Mouse (Mus musculus) CH12.LX (cell line): ENCODE measurements around the gene Rplp1. TPM values are rescaled to one million over a fixed set of nuclear protein-coding genes. Genes with fewer than 3 reads are reported as not detected.

Experiments
- DNase-seq: peaks from one replicate; pipeline ENCODE4 v3.0.0-alpha.2; 2013; ENCODE audit errors: extremely low read depth
- H3K27ac ChIP-seq: 2 replicates; pipeline ENCODE4 v1.5.1; 2012; ENCODE audit warnings: low read depth, mild to moderate bottlenecking, control low read depth, moderate library complexity; ENCODE audit not compliant: insufficient read depth
- H3K27me3 ChIP-seq: replicated peaks from 2 replicates; pipeline ENCODE3; 2012; ENCODE audit warnings: inconsistent platforms
- H3K36me3 ChIP-seq, 2 experiments: replicated peaks in 1 of 2; 2 replicates each; pipeline versions ENCODE3 to v1.6.1; 2012; ENCODE audit warnings: inconsistent platforms in 1 of 2, low read length in 1 of 2, mild to moderate bottlenecking in 1 of 2, mixed read lengths in 1 of 2, moderate library complexity in 1 of 2; ENCODE audit not compliant: control insufficient read depth in 1 of 2, insufficient read depth in 1 of 2
- H3K4me1 ChIP-seq, 2 experiments: 2 replicates each; pipeline ENCODE4 v1.6.1; 2012; ENCODE audit warnings: inconsistent platforms in 1 of 2, moderate library complexity in 1 of 2; ENCODE audit not compliant: insufficient read depth in 2 of 2, control insufficient read depth in 1 of 2
- H3K4me2 ChIP-seq: 2 replicates; pipeline ENCODE4 v1.6.1; 2012; ENCODE audit warnings: low read depth, mild to moderate bottlenecking, control low read depth; ENCODE audit not compliant: poor library complexity, insufficient read depth, severe bottlenecking
- H3K4me3 ChIP-seq, 3 experiments: fragments of 150-350 bp in 1 of 3; sonication (generic) in 1 of 3; replicated peaks in 1 of 3; 2 replicates each; pipeline versions ENCODE3 to v1.5.1; 2011 to 2012; ENCODE audit warnings: low read depth in 2 of 3, low read length in 2 of 3, mild to moderate bottlenecking in 2 of 3, moderate library complexity in 2 of 3, control low read depth in 1 of 3, improper control_type of control experiment in 1 of 3, inconsistent platforms in 1 of 3, mixed read lengths in 1 of 3; ENCODE audit not compliant: poor library complexity in 1 of 3
- H3K79me2 ChIP-seq: replicated peaks from 2 replicates; pipeline ENCODE4 v1.6.1; 2012; ENCODE audit warnings: mild to moderate bottlenecking, moderate library complexity; ENCODE audit not compliant: control insufficient read depth, poor library complexity, insufficient read depth, severe bottlenecking; ENCODE audit errors: extremely low read depth
- H3K9ac ChIP-seq: 2 replicates; pipeline ENCODE4 v1.6.1; 2012; ENCODE audit warnings: low read depth, mild to moderate bottlenecking, control low read depth, moderate library complexity; ENCODE audit not compliant: insufficient read depth
- H3K9me3 ChIP-seq: replicated peaks from 2 replicates; pipeline ENCODE3; 2012; ENCODE audit warnings: low read length, inconsistent platforms, mixed read lengths
- CHD1 ChIP-seq: IDR thresholded peaks from 2 replicates; pipeline ENCODE4 v1.6.1; 2012; ENCODE audit warnings: low read depth, low read length, improper control_type of control experiment, inconsistent platforms
- CHD2 ChIP-seq: IDR thresholded peaks from 2 replicates; pipeline ENCODE4 v1.6.1; 2011; ENCODE audit warnings: low read length, improper control_type of control experiment
- CTCF ChIP-seq, 2 experiments: IDR thresholded peaks in 1 of 2; conservative IDR thresholded peaks in 1 of 2; 2 replicates each; pipeline ENCODE4 v1.5.1; 2011 to 2012; ENCODE audit warnings: low read depth in 2 of 2, low read length in 2 of 2, improper control_type of control experiment in 1 of 2, inconsistent platforms in 1 of 2, mild to moderate bottlenecking in 1 of 2, moderate library complexity in 1 of 2
- ELF1 ChIP-seq: IDR thresholded peaks from 2 replicates; pipeline ENCODE4 v1.6.1; 2014; ENCODE audit warnings: low read depth, mild to moderate bottlenecking, inconsistent platforms, low read length, improper control_type of control experiment
- ETS1 ChIP-seq: conservative IDR thresholded peaks from 2 replicates; pipeline ENCODE4 v1.6.1; 2012; ENCODE audit warnings: low read depth, mild to moderate bottlenecking, inconsistent platforms, low read length, improper control_type of control experiment, moderate library complexity
- GABPA ChIP-seq: IDR thresholded peaks from 2 replicates; pipeline ENCODE4 v1.6.1; 2012; ENCODE audit warnings: low read depth, low read length, improper control_type of control experiment, inconsistent platforms; ENCODE audit not compliant: insufficient replicate concordance
- HCFC1 ChIP-seq: IDR thresholded peaks from 2 replicates; pipeline ENCODE4 v1.6.1; 2012; ENCODE audit warnings: low read depth, mild to moderate bottlenecking, inconsistent platforms, low read length, improper control_type of control experiment
- IRF4 ChIP-seq: IDR thresholded peaks from 2 replicates; pipeline ENCODE4 v1.6.1; 2014; ENCODE audit warnings: low read depth, mild to moderate bottlenecking, inconsistent platforms, low read length, improper control_type of control experiment
- JUN ChIP-seq: IDR thresholded peaks from 2 replicates; pipeline ENCODE4 v1.6.1; 2011; ENCODE audit warnings: low read depth, mild to moderate bottlenecking, low read length, improper control_type of control experiment, moderate library complexity; ENCODE audit not compliant: insufficient read depth
- KAT2A ChIP-seq: IDR thresholded peaks from 2 replicates; pipeline ENCODE4 v1.6.1; 2012; ENCODE audit warnings: low read length, improper control_type of control experiment, inconsistent platforms; ENCODE audit not compliant: insufficient replicate concordance
- MAX ChIP-seq: IDR thresholded peaks from 2 replicates; pipeline ENCODE4 v1.6.1; 2011; ENCODE audit warnings: low read length, improper control_type of control experiment
- MXI1 ChIP-seq: IDR thresholded peaks from 2 replicates; pipeline ENCODE4 v1.6.1; 2011; ENCODE audit warnings: mild to moderate bottlenecking, low read depth, low read length, improper control_type of control experiment
- MYC ChIP-seq: IDR thresholded peaks from 2 replicates; pipeline ENCODE4 v1.6.1; 2011; ENCODE audit warnings: low read depth, mild to moderate bottlenecking, improper control_type of control experiment, low read length
- NELFE ChIP-seq: IDR thresholded peaks from 2 replicates; pipeline ENCODE4 v1.6.1; 2011; ENCODE audit warnings: low read depth, low read length, improper control_type of control experiment
- NRF1 ChIP-seq: IDR thresholded peaks from 2 replicates; pipeline ENCODE4 v1.6.1; 2014; ENCODE audit warnings: low read depth, mild to moderate bottlenecking, inconsistent platforms, low read length, improper control_type of control experiment, moderate library complexity
- PAX5 ChIP-seq: IDR thresholded peaks from 2 replicates; pipeline ENCODE4 v1.6.1; 2012; ENCODE audit warnings: low read length, inconsistent platforms, mixed read lengths
- POLR2A ChIP-seq: IDR thresholded peaks from 2 replicates; pipeline ENCODE4 v1.6.1; 2011; ENCODE audit warnings: low read depth, mild to moderate bottlenecking, improper control_type of control experiment, low read length
- RAD21 ChIP-seq: IDR thresholded peaks from 2 replicates; pipeline ENCODE4 v1.6.1; 2011; ENCODE audit warnings: low read depth, mild to moderate bottlenecking, low read length, improper control_type of control experiment, moderate library complexity
- RCOR1 ChIP-seq: conservative IDR thresholded peaks from 2 replicates; pipeline ENCODE4 v1.6.1; 2012; ENCODE audit warnings: low read depth, mild to moderate bottlenecking, inconsistent platforms, low read length, improper control_type of control experiment
- SIN3A ChIP-seq: IDR thresholded peaks from 2 replicates; pipeline ENCODE4 v1.6.1; 2012; ENCODE audit warnings: low read length, improper control_type of control experiment, inconsistent platforms
- SMC3 ChIP-seq: IDR thresholded peaks from 2 replicates; pipeline ENCODE4 v1.6.1; 2011; ENCODE audit warnings: low read depth, low read length, improper control_type of control experiment
- TBP ChIP-seq: conservative IDR thresholded peaks from 2 replicates; pipeline ENCODE4 v1.6.1; 2011; ENCODE audit warnings: low read depth, low read length, improper control_type of control experiment
- TCF12 ChIP-seq: IDR thresholded peaks from 2 replicates; pipeline ENCODE4 v1.6.1; 2014; ENCODE audit warnings: low read depth, mild to moderate bottlenecking, inconsistent platforms, low read length, improper control_type of control experiment
- UBTF ChIP-seq: IDR thresholded peaks from 2 replicates; pipeline ENCODE4 v1.6.1; 2012; ENCODE audit warnings: low read depth, mild to moderate bottlenecking, inconsistent platforms, low read length, improper control_type of control experiment, moderate library complexity
- USF2 ChIP-seq: conservative IDR thresholded peaks from 2 replicates; pipeline ENCODE4 v1.6.1; 2011; ENCODE audit warnings: low read depth, low read length, improper control_type of control experiment
- ZC3H11A ChIP-seq: IDR thresholded peaks from 2 replicates; pipeline ENCODE4 v1.6.1; 2012; ENCODE audit warnings: low read depth, mild to moderate bottlenecking, inconsistent platforms, low read length, improper control_type of control experiment
- ZMIZ1 ChIP-seq: IDR thresholded peaks from 2 replicates; pipeline ENCODE4 v1.6.1; 2012; ENCODE audit warnings: low read depth, mild to moderate bottlenecking, inconsistent platforms, low read length, improper control_type of control experiment
- ZNF384 ChIP-seq: IDR thresholded peaks from 2 replicates; pipeline ENCODE4 v1.6.1; 2012; ENCODE audit warnings: low read depth, low read length, improper control_type of control experiment, inconsistent platforms
- dilution Hi-C: fragments of 300-500 bp; cut with MboI; formaldehyde crosslinking; loops from 2 replicates; pipeline ENCODE4 v1.14.3; 2020; ENCODE audit warnings: low sequenced_read_pairs; ENCODE audit not compliant: extremely low pct_unique_long_range_greater_than_20kb, extremely low pct_ligation_motif_present
- in situ Hi-C: fragments of 300-500 bp; cut with MboI; formaldehyde crosslinking; loops from 3 replicates; pipeline ENCODE4 v1.14.3; 2019; ENCODE audit warnings: low sequenced_read_pairs, low pct_ligation_motif_present, low pct_unique_long_range_greater_than_20kb, mixed read lengths
- polyA plus RNA-seq: library from polyadenylated mRNA; unstranded; fragments of >175 nt; gene quantifications from 2 replicates; pipeline ENCODE4 v1.2.1, GENCODE M21; 2012; ENCODE audit warnings: low read depth; ENCODE audit not compliant: insufficient read length
- total RNA-seq, 2 experiments: library from RNA; depleted of rRNA; stranded (reverse); fragments of 300-350 nt in 1 of 2; fragments of >200 nt in 1 of 2; gene quantifications; 2 replicates each; pipeline ENCODE4 v1.2.3; 2012 to 2014

Rplp1 gene
- total and polyA plus RNA-seq, 3 experiments: 6,276 to 13,782 (median 7,835) TPM

GRCm38 (mm10) chr9:61952241-61952640 lies 37.9 kb upstream of the Rplp1 start:
- no peaks in the 10 kb centered on the region for H3K27me3 ChIP-seq
- dilution Hi-C loops (no loop called here), in situ Hi-C loops (no loop called here)
- no peaks in the 10 kb centered on the region for H3K79me2 ChIP-seq
- no peak overlapping the region for H3K27ac ChIP-seq
- no peak overlapping the region for H3K9ac ChIP-seq
- no peak for DNase-seq
- no peak overlapping the region for H3K4me2 ChIP-seq
- H3K9me3 ChIP-seq: no peaks in the 10 kb centered on the region
- no peak overlapping the region for H3K4me3 ChIP-seq
- TF ChIP-seq MXI1: no peak
- no peak for TF ChIP-seq RAD21
- TF ChIP-seq TCF12: no peak
- TF ChIP-seq RCOR1: no peak
- TF ChIP-seq CHD2: no peak
- no peak for TF ChIP-seq POLR2A
- TF ChIP-seq NELFE: no peak
- no peak for TF ChIP-seq IRF4
- no peak for TF ChIP-seq KAT2A
- TF ChIP-seq ZMIZ1: no peak
- no peak for TF ChIP-seq CHD1
- no peak for TF ChIP-seq SIN3A
- no peak for TF ChIP-seq MYC
- TF ChIP-seq USF2: no peak
- TF ChIP-seq CTCF (conservative IDR thresholded peaks at IDR 0.05 in 1 of 2, IDR thresholded peaks at IDR 0.05 in 1 of 2; ENCODE audit: low read depth in 2 of 2, low read length in 2 of 2): no peak
- no peak for TF ChIP-seq UBTF
- no peak for TF ChIP-seq GABPA
- peaks cover 4 to 41% of the 10 kb centered on the region in 2 experiments for H3K36me3 ChIP-seq
- peaks cover 2 to 29% of the 10 kb centered on the region in 2 experiments for H3K4me1 ChIP-seq

- Histone ChIP-seq H3K36me3 (peaks cover 3 to 30% of the 10 kb centered on the region in 2 experiments), H3K4me1 (peaks cover 0 to 35% of the 10 kb centered on the region in 2 experiments; a peak in 2 of 4 replicates), H3K9ac (peak overlapping the region; percentile 39), H3K4me3 (peak overlapping the region; percentile 58 to 75 (median 69)), H3K27me3 (no peaks in the 10 kb centered on the region), H3K27ac (peak overlapping the region; percentile 38; the same call in 1 of the 2 replicates), H3K79me2 (peaks cover 23% of the 10 kb centered on the region), H3K4me2 (peak overlapping the region; percentile 96), H3K9me3 (no peaks in the 10 kb centered on the region)
- DNase-seq: peak; percentile 96
- dilution Hi-C loops (no loop called here), in situ Hi-C loops (loop anchor here (5.0 to 10.0 kb wide), 2 partner anchors 35 to 297 kb away; no protein-coding TSS in a partner anchor)
- TF ChIP-seq TBP (no peak), ZMIZ1 (no peak), ZC3H11A (peak; percentile 75), UBTF (no peak), ZNF384 (peak; percentile 61), NELFE (no peak), SMC3 (peak; percentile 93), HCFC1 (no peak; the same call in 1 of the 2 replicates), SIN3A (no peak), ETS1 (peak; percentile 29; the same call in 1 of the 2 replicates), RCOR1 (no peak), MAX (peak; percentile 39; the same call in 1 of the 2 replicates), NRF1 (no peak), CHD2 (peak; percentile 46; the same call in 1 of the 2 replicates), IRF4 (peak; percentile 75), MYC (peak; percentile 88; the same call in 1 of the 2 replicates), TCF12 (peak; percentile 57), GABPA (no peak), CHD1 (no peak), JUN (no peak), ELF1 (no peak), PAX5 (no peak), KAT2A (no peak)
Measured at GRCm38 (mm10) chr9:61947402-61948346, 33.3 kb upstream of the Rplp1 start.
